19 mouse cellular contexts compared by ENCODE assay signal in genomic region chr1:46860082-46860481, GRCm38 (mm10).
"Had no signal": no experiment of that assay in that cellular context is flagged by ENCODE, and none has a peak within 500 bp of the region (broad histone marks: within the 10 kb centered on the region; RNA-seq: fewer than 3 reads in every experiment).

No protein-coding gene starts in this region.

- H3K4me1 ChIP-seq: liver, embryonic 13.5 days; midbrain, embryonic 10.5 days; midbrain, embryonic 13.5 days; neural tube, embryonic 13.5 days had no signal

- H3K9ac ChIP-seq: liver, embryonic 13.5 days; lung, embryonic 14.5 days; midbrain, embryonic 13.5 days; neural tube, embryonic 13.5 days had no signal

- H3K9me3 ChIP-seq: liver, embryonic 13.5 days; megakaryocyte, embryonic 14.5 days; midbrain, embryonic 10.5 days; midbrain, embryonic 13.5 days; neural tube, embryonic 13.5 days had no signal

- H3K4me3 ChIP-seq: layer of hippocampus, adult 2 months; liver, embryonic 13.5 days; megakaryocyte, embryonic 14.5 days; midbrain, embryonic 10.5 days; midbrain, embryonic 13.5 days; myocyte; neural tube, embryonic 13.5 days had no signal

- DNase-seq: kidney, adult 18-20 months; kidney, adult 9 months; kidney, postnatal 14 days; kidney, postnatal 4 days; liver, embryonic 13.5 days; lung, embryonic 14.5 days; retina, postnatal 1 day; right cerebral cortex, postnatal 25 days; thymus, adult 2 months; thymus, postnatal 25 days had no signal

- H3K27me3 ChIP-seq: liver, embryonic 13.5 days; megakaryocyte, embryonic 14.5 days; midbrain, embryonic 13.5 days; neural tube, embryonic 13.5 days had no signal

- H3K36me3 ChIP-seq: liver, embryonic 13.5 days; midbrain, embryonic 10.5 days; midbrain, embryonic 13.5 days; neural tube, embryonic 13.5 days had no signal

- ATAC-seq: intestine, embryonic 16.5 days; lung, postnatal 0 days; midbrain, embryonic 13.5 days; midbrain, embryonic 16.5 days had no signal

- H3K4me2 ChIP-seq: liver, embryonic 13.5 days; lung, embryonic 14.5 days; midbrain, embryonic 13.5 days; neural tube, embryonic 13.5 days had no signal

- H3K27ac ChIP-seq: layer of hippocampus, adult 2 months; liver, embryonic 13.5 days; midbrain, embryonic 10.5 days; midbrain, embryonic 13.5 days; neural tube, embryonic 13.5 days had no signal
